Mouse (Mus musculus) B cell, adult 62 days (primary cell): ENCODE results near the gene T. TPM values are rescaled to one million over a fixed set of nuclear protein-coding genes. Genes with fewer than 3 reads are reported as not detected.

Experiments used
- total RNA-seq: library from RNA; stranded (reverse); gene quantifications from 4 replicates; pipeline ENCODE4 v1.2.4, GENCODE M21; 2023

Gene T
- not detected in 4 replicates for total RNA-seq

DNA sequence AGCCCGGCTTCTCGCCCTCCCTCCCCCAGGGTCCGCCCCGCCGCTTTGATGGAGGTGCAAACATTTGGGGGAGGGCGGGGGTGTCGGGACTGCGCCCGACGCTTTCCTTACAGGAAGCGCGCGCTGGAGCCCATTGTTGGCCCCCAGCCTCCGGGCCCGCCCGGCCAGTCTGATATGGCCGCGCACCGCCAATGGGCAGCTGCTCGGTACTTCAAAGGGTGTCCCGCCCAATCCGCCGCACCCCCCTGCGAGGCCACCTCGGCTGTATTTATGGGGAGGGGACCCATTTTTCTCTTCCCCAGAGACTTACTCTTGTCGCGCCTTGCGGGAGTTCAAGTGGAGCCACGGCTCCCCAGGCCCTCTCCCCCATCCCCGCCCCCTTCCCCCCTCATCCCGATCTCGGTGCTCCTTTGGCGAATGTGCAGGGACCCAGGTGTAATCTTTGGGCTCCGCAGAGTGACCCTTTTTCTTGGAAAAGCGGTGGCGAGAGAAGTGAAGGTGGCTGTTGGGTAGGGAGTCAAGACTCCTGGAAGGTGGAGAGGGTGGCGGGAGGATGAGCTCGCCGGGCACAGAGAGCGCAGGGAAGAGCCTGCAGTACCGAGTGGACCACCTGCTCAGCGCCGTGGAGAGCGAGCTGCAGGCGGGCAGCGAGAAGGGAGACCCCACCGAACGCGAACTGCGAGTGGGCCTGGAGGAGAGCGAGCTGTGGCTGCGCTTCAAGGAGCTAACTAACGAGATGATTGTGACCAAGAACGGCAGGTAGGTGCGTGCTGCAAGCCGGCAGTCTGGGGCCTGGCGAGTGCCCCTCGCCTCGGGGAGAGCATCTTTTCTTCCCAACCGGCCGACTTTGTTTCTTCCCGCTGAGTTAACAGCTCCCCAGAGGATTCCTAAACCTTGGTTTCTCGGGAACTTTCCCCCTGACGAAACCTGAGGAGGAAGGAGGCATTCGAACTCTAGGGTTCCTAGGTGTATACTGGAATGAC is at the start of gene T:
T (plus strand) TSS at position 446 of the 983 bp plus-strand sequence.

Other genes with a start within 250 kb of the T start
- 60.8 to 69.2 TPM (median 64.8 TPM) in 4 replicates for gene Ccr6, start 198.4 kb upstream of the T start, total RNA-seq
- gene Mpc1, start 151.5 kb upstream of the T start, total RNA-seq: 47.2 to 55.8 TPM (median 52.2 TPM) in 4 replicates
- gene Sft2d1, start 123.3 kb upstream of the T start, total RNA-seq: 172 to 183 TPM (median 177 TPM) in 4 replicates
- 0.61 to 3.2 TPM (median 0.82 TPM) in 4 replicates for gene Prr18, start 97.0 kb upstream of the T start, total RNA-seq
- gene T2, start 78.4 kb upstream of the T start, total RNA-seq: not detected in 4 replicates
- not detected in 4 replicates for gene Pde10a, start 90.9 kb downstream of the T start, total RNA-seq
- not detected in 4 replicates for gene Gm17087, start 132.5 kb downstream of the T start, total RNA-seq